Mouse (Mus musculus) E14TG2a.4 (cell line): ENCODE results near the gene Gpc6.

Experiments used
- CTCF ChIP-seq: conservative IDR thresholded peaks from 2 replicates; pipeline ENCODE4 v1.5.1; 2014; ENCODE audit warnings: low read length
- NANOG ChIP-seq: IDR thresholded peaks from 2 replicates; pipeline ENCODE4 v1.6.1; 2014; ENCODE audit warnings: borderline replicate concordance, low read length, mixed read lengths
- POU5F1 ChIP-seq: IDR thresholded peaks from 2 replicates; pipeline ENCODE4 v1.6.1; 2014; ENCODE audit warnings: low read length, borderline replicate concordance

- no peak for TF ChIP-seq POU5F1
- no peak for TF ChIP-seq CTCF
- no peak for TF ChIP-seq NANOG
Observed at GRCm38 (mm10) chr14:116927341-116928315, 2.5 kb downstream of the Gpc6 start.
